Mouse (Mus musculus): ENCODE measurements around the gene Msl1.

Gene Msl1

GRCm38 (mm10) chr11:98777888-98778287 is 17.4 kb upstream of the Msl1 start:
- DNase-seq, result no peak

GRCm38 (mm10) chr11:98781851-98782512 is 13.3 kb upstream of the Msl1 start:
- no peak for DNase-seq

GRCm38 (mm10) chr11:98782651-98783235 is 12.6 kb upstream of the Msl1 start:
- DNase-seq, result peak; percentile 57

- peak; percentile 85 for DNase-seq
Observed at GRCm38 (mm10) chr11:98783236-98783696, 12.1 kb upstream of the Msl1 start.

- DNase-seq, result no peak
Observed at GRCm38 (mm10) chr11:98784139-98784538, 11.2 kb upstream of the Msl1 start.

- no peak for DNase-seq
Observed at GRCm38 (mm10) chr11:98785214-98785613, 10.1 kb upstream of the Msl1 start.

GRCm38 (mm10) chr11:98785772-98786281 is 9.5 kb upstream of the Msl1 start:
- peak; percentile 87 for DNase-seq

- DNase-seq, result peak; percentile 92
Observed at GRCm38 (mm10) chr11:98786359-98787214, 8.7 kb upstream of the Msl1 start.

- no peak for DNase-seq
Observed at GRCm38 (mm10) chr11:98787229-98787628, 8.1 kb upstream of the Msl1 start.

- no peak for DNase-seq
Observed at GRCm38 (mm10) chr11:98787691-98788090, 7.6 kb upstream of the Msl1 start.

- DNase-seq, result no peak
Observed at GRCm38 (mm10) chr11:98788139-98788538, 7.2 kb upstream of the Msl1 start.

GRCm38 (mm10) chr11:98788550-98789218 is 6.6 kb upstream of the Msl1 start:
- DNase-seq, result peak; percentile 87

- DNase-seq, result peak; percentile 56
Observed at GRCm38 (mm10) chr11:98789219-98789807, 6.0 kb upstream of the Msl1 start.

GRCm38 (mm10) chr11:98789824-98790223 is 5.5 kb upstream of the Msl1 start:
- no peak for DNase-seq

- DNase-seq, result no peak
Observed at GRCm38 (mm10) chr11:98790631-98791205, 4.6 kb upstream of the Msl1 start.

- DNase-seq, result no peak
Observed at GRCm38 (mm10) chr11:98791448-98791847, 3.9 kb upstream of the Msl1 start.

- no peak for DNase-seq
Observed at GRCm38 (mm10) chr11:98792081-98792480, 3.2 kb upstream of the Msl1 start.

GRCm38 (mm10) chr11:98794469-98795014 is 774 bp upstream of the Msl1 start:
- DNase-seq, result no peak

- peak; percentile 77 for DNase-seq
Observed at GRCm38 (mm10) chr11:98795714-98796514, 598 bp downstream of the Msl1 start.

GRCm38 (mm10) chr11:98796515-98797216 is 1.4 kb downstream of the Msl1 start:
- DNase-seq, result peak; percentile 83

Measured in thymus, postnatal 4 days (tissue).